Mouse (Mus musculus) regulatory T cell (primary cell): ENCODE data around the gene Vmn2r52.
"Not testable (repeated sequence)": the region's sequence is repeated elsewhere in the genome, so short reads cannot be mapped to it uniquely, and the experiment has no call there.

ENCODE experiments used
- in situ Hi-C: fragments of 300-600 bp; cut with MboI, MseI; formaldehyde crosslinking; loops from one replicate; pipeline ENCODE4 v1.15.1; 2025; ENCODE audit warnings: high pct_unique_total_duplicates

The Vmn2r52 gene

DNA sequence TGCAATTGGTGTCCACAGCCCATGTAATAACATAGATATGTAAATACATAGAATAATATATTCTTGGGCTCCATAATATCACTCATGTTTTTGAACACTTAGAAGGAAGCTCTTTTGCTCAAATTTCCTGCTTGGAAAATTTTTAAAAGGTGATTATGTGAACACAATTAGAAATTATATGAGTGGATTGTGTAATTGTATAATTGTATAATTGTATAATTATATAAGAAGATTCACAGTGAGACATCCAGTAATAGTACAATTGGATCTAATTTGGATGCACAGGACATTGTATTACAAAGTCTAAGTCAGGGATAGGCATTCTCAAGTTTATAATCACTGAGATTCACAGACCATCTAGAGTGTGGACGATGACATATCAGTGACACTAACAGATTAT, at the start of gene Vmn2r52:
Vmn2r52 (minus strand) TSS at position 101 of the 400 bp plus-strand sequence.
- in situ Hi-C loops: no loop called here

GRCm38 (mm10) chr7:10105641-10106040, 70.7 kb downstream of the Vmn2r52 start, which contains the start of gene Vmn2r51:
TSS of gene Vmn2r51 (minus strand) at chr7:10105741.
- in situ Hi-C loops: not testable (repeated sequence)
